Mouse (Mus musculus) testis, postnatal 14 days (tissue): Measurements from ENCODE around the gene Akp3.

Experiments used
- DNase-seq: peaks from one replicate; pipeline ENCODE4 v3.0.0; 2021; ENCODE audit warnings: low spot score

Akp3 gene

DNA sequence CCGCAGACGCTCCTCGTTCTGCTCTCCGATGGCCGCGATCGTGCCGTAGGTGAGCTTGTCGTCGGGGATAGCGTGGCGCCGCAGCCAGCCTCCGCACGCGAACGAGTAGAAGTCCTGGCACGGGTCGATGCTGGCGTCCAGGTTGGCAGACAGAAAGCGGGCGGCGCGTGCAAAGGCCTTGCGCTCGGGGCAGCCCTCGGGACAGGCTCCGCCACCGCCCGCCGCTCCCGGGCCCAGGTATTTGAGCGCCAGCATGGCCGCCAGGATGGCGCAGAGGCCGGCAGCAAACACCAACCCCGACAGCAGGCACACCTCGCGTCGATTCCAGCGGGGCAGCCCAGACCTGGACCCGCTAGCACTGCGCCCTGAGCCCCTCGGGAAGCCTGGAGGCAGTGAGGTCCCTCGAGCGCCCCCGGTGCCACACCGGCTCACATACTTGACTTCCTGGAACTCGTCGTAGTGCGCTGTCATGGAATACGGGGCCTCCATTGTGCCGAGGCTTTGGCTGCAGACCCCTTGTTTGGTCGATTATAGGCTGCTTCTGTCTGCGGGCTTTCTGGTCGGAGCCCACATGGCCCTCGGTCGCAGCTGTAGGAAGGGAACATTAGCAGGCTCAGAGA is 29.8 kb downstream of the Akp3 start:
- no peak for DNase-seq

DNA sequence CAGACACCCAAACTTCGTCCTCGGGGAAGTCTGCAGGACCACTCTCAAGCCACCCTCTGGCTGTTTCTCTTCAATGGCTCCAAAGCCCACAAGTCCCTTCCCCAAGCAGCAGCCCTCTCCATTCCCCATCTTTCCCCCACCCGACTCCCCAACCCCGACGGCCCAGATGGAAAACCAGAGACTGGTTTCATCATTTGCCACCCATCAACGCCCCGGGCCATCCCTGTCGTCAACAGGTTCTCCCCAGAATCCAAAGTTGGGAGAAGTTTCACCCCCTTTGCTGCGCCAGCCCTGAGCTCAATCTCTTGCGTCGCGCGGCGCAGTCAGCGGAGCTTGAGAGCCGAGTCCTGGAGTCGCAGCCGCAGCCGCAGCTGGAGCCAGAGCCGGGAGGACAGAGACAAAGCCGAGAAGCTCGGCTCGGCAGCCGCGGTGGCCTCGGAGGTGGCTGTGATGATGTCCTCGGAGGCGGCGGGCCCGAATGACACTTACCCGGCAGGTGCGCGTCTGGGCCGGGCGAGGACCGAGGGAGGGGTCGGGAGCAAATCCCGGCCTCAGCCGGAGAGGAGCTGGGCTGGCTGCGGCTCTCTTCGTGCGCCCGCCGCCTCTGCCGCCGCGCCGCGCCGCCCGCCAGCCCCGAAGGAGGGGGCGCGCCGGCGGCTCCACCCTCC is 30.9 kb downstream of the Akp3 start:
- no peak for DNase-seq

DNA sequence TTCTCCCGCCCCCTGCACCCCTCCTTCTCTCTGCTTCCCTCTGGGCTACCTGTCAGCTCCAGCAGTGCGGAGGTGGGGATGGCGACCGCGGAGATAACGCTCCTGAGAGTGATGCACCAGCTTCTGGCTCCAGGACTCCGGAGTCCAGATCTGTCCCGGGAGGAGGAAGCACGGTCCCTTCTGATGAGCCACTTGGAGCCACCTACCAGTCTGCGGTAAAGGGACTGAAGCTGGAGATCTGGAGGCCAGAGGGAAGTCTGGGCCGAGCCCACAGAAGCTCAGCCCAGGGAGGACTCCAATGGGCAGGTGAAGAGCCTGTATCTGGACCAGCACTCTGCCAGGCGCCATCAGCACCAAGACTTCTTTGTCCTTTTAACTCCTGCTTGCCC is 31.4 kb downstream of the Akp3 start, which contains the start of gene Ecel1:
TSS of gene Ecel1 (minus strand) at position 323 of the 389 bp plus-strand sequence.
- no peak for DNase-seq

DNA sequence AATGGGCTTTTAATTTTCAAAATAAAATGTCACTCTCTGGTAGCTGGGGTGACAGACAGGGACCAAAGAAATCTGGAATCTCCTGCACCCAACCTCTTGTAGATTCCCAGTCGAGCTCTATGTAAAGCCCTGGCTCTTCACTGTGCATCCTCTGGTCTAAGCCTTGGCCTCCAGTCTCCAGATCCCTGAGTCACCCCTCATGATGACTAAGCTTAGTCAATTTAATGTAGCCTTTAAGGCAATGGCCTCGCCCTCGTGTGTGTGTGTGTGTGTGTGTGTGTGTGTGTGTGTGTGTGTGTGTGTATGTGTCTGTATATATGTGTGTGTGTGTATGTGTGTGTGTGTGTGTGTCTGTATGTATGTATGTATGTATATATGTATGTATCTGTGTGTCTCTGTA is 34.6 kb downstream of the Akp3 start:
- DNase-seq: no peak

DNA sequence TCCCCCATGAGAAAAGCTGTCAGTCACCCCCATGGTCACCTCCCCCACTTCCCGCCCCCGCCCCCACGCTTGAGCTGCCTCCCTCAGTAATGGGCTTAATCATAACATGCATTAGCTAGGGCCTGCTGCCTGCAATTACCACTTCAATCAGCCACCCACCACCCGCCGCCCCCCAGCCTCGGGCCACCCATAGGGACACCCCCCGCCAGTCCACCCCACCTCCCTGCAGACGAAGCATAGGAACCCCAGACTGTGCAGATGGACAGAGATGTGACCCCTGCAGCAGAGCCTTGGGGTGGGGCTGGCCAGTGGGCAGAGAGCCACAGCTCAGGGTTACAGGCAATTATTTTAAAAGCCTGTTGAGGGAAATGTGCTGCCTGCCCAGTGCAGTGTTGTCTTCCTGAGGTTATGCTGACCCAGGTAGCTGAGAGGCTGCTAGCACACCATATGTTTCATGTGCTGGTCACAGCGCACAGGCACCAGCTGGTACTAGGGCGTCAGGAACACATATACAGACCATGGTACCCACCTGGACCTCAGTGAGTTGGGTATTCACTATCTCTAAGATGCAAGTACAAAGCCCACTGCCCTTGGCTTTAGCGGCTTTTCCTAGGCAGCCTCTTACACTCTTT is 39.5 kb downstream of the Akp3 start:
- no peak for DNase-seq

DNA sequence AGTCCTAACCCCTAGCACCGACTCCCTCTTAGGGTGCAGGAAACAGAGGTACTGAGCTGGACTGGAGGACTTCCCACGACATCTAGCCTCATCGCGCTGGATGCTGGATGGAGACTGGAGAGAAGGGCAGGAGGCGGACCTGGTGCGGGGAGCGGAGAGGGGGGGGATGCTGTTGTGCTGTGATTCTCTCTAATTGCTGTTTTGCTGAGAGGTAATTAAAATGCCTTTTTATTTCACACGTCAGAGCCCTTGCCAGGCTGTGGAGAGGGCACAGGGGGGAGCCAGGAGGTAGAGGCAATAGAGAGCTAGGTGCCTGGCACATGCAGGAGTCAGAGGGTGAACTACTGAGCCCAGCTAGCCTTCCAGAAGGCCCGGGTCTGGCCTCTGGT is 40.0 kb downstream of the Akp3 start:
- DNase-seq: no peak

DNA sequence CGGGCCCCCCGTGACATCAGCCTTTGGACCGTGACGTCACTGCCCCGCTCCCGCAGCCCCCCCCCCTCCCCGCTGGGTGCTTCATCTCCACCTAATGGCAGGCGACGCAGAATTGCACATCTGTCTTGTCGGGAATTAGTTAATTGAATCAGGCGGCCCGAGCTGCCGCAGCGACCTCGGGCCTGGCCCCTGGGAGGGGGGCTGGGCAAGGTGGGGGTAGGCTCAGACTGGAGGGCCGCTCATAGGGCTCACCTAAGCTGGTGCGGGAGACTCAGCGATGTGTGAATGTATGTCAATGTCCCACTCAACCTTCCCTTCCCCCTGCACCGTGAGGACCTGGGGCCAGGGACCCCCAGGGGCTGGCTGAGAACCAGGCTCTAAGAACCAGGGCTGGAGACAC is 45.7 kb downstream of the Akp3 start:
- DNase-seq: no peak

DNA sequence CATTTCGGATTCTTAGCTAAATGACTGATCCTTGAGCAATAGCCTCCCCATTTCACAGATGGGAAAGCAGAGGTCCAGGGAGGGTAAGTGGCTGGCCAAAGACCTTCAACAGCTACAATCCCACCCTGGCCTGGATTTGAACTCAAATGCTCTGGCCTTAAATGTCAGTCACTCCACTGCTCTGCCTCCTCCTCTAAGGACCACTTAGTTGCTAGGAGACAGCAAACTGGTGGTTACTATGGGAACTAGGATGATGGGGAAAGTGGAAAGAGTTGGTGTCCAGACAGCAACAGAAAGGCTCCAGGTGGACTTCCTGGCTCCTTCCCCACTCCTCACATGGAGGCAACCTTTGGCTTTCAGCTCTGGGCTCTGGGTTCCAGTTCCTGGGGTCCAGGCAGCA is 46.5 kb downstream of the Akp3 start:
- no peak for DNase-seq

DNA sequence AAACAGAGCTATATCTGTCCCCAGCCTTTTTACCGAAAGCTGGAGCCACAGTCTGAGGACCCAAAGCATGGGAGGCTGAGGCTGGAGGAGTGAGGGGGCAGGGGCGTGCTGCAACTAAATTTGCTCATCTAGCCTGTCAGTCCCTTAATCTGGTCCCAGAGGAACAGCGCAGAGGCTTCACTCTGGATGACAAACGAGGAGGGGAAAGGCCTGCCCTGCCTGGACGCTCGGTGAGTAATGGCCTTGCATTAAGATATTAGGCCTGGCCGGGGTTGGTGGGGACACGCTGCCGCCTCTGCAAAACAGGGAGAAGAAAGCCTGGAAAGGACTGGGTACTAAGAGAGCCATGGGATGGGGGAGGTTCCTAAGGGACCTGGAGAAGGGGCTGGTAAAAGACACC is 47.5 kb downstream of the Akp3 start:
- DNase-seq: no peak

DNA sequence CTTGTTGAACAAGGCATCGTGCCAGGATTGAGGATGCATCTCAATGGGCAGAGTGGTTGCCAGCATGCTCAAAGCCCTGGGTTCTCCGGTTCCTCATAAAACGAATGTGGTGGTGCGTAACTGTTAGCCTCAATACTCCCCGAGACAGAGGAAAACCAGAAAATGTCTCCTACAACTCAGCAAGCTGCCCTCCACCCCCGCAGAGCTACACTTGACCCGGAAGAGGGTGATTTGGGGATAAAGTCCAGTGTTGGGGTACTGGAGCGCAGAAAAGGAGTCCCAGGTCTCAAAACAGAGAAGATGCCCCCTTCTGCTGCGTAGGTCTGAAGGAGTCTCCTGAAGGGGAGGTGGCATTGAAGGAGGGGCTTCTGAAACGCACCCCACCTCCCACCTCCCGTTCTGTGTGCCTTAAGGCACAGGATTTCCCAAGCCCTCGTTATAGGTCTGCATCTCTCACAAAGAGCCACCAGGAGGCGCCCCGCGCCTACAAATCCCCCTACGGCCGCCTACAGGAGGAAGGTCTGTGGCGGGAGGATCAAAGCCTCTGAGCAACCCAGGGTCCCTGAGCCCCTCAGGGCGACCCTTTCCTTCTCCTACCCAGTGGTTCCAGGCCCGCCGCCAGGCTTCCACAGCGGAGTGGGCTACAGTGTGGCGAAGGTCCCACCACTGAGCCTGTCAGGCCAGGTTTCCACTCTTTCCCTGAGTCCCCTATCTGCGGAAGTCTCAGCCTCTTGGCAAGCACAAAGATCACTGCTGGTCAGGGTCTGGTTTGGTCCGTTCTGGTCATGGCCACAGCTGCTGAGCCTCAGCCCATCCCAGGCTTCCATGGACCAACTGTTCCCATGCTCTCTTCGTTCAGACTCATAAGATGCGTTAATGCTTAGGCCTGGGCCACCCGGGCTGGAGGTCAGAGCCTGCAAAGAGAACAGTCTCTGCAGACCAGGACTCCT is 49.5 kb downstream of the Akp3 start:
- peak; percentile 78 for DNase-seq

DNA sequence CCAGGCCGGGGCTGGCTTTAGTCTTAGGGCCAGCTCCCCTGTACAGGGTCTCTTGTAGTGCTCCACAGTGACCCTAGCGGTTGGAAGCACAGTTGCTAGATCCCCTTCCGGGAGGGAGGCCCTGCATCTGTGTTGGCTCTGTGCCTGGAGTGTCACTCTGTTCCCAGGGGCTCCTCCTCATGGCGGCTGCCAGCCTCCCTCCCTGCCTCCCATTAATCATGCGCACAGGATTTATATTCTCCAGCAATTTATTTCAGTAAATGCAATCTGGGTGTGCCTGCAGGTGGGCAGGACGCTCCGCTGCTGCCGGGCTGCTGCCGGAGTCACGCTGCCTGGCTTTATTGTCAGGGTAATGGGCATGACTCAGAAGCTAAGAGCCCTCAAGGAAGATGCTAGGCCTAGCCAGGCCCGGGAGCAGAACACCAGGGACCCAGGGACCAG is 51.1 kb downstream of the Akp3 start:
- peak; percentile 58 for DNase-seq
